Mouse (Mus musculus) lung, postnatal 0 days (tissue): ENCODE data around the gene Lrrc56.

ENCODE experiments used
- CTCF ChIP-seq: IDR thresholded peaks from 2 replicates; pipeline ENCODE4 v1.5.1; 2016; ENCODE audit warnings: antibody characterized with exemption, mild to moderate bottlenecking
- EP300 ChIP-seq: IDR thresholded peaks from 2 replicates; pipeline ENCODE4 v1.6.1; 2016; ENCODE audit warnings: antibody characterized with exemption, mild to moderate bottlenecking, control low read depth

DNA sequence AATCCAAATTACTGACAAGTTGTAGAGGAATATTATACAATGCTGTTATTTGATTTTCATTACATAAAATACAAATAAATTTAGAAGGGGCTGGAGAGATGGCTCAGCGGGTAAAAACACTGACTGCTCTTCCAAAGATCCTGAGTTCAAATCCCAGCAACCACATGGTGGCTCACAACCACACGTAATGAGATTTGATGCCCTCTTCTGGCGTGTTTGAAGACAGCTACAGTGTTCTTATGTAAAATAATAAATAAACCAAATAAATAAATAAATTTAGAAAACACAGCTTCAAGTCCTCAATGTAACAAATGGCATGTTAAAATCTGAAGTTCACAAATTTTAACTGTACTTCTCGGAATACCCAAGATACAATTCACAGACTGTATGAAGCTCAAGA lies 18.9 kb upstream of the Lrrc56 start:
- TF ChIP-seq EP300 = no peak
- no peak for TF ChIP-seq CTCF
